Mouse (Mus musculus): ENCODE results near the gene Zfp263. TPM values are rescaled to one million over a fixed set of nuclear protein-coding genes. Genes with fewer than 3 reads are reported as not detected.

The Zfp263 gene
- polyA plus RNA-seq, 1 experiment from 2014 or later = 57.9 TPM

DNA sequence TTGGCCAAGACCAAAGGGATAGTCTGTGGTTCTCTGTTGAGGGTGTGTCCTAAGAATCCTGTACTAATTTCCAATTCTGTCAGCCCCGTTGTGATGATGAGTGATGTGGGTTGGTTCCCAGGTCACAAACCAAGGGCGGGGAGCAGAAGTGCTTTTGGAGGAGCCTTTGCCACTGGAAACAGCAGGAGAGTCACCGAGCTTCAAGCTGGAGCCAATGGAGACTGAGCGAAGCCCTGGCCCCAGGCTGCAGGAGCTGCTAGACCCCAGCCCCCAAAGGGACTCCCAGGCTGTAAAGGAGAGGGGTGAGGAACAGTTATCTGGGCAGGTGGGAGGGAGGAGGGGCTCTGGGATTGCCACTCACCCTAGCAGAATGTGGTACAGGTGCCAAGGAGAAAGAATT is 1.8 kb downstream of the Zfp263 start:
- no peak overlapping the region for H3K9ac ChIP-seq (replicated peaks)
- H3K4me3 ChIP-seq = peak overlapping the region; percentile 80
- WGBS = 93% methylated on average over 4 of the region's 4 CpGs

GRCm38 (mm10) chr16:3748976-3749375 is 5.1 kb downstream of the Zfp263 start:
- H3K4me1 ChIP-seq = peaks cover 20% of the 10 kb centered on the region
- no peak overlapping the region for H3K9ac ChIP-seq (replicated peaks)
- WGBS = 100% methylated on average over 3 of the region's 3 CpGs
- H3K4me3 ChIP-seq = no peak overlapping the region
- ATAC-seq (replicated peaks) = no peak
- H3K9me3 ChIP-seq = peaks cover 24% of the 10 kb centered on the region
- H3K36me3 ChIP-seq = peaks cover 63% of the 10 kb centered on the region
- H3K27me3 ChIP-seq = no peaks in the 10 kb centered on the region
- no peak overlapping the region for H3K27ac ChIP-seq (replicated peaks)
- no peak overlapping the region for H3K4me2 ChIP-seq (replicated peaks)

More for the DNA sequence above, 1.8 kb downstream of the Zfp263 start:
- H3K36me3 ChIP-seq = peaks cover 42% of the 10 kb centered on the region
- no peak for ATAC-seq (replicated peaks)
- H3K27ac ChIP-seq (replicated peaks) = no peak overlapping the region
- H3K4me1 ChIP-seq = peaks cover 24% of the 10 kb centered on the region
- H3K4me2 ChIP-seq (replicated peaks) = peak overlapping the region; percentile 86
- H3K27me3 ChIP-seq = no peaks in the 10 kb centered on the region
- H3K9me3 ChIP-seq = peaks cover 24% of the 10 kb centered on the region

GRCm38 (mm10) chr16:3771603-3772002 is 27.7 kb downstream of the Zfp263 start:
- WGBS = 96% methylated on average over 4 of the region's 4 CpGs
- no peaks in the 10 kb centered on the region for H3K9me3 ChIP-seq
- no peak overlapping the region for H3K4me3 ChIP-seq
- no peaks in the 10 kb centered on the region for H3K36me3 ChIP-seq
- no peaks in the 10 kb centered on the region for H3K27me3 ChIP-seq
- no peaks in the 10 kb centered on the region for H3K4me1 ChIP-seq
- no peak overlapping the region for H3K9ac ChIP-seq (replicated peaks)
- no peak overlapping the region for H3K4me2 ChIP-seq (replicated peaks)
- no peak for ATAC-seq (replicated peaks)
- no peak overlapping the region for H3K27ac ChIP-seq (replicated peaks)

GRCm38 (mm10) chr16:3776365-3776764 is 32.5 kb downstream of the Zfp263 start:
- Histone ChIP-seq H3K4me2 (replicated peaks) (no peak overlapping the region), H3K4me1 (no peaks in the 10 kb centered on the region), H3K27ac (replicated peaks) (no peak overlapping the region), H3K9me3 (no peaks in the 10 kb centered on the region), H3K4me3 (no peak overlapping the region), H3K9ac (replicated peaks) (no peak overlapping the region), H3K36me3 (no peaks in the 10 kb centered on the region), H3K27me3 (no peaks in the 10 kb centered on the region)
- 88% methylated on average over 3 of the region's 3 CpGs for WGBS
- ATAC-seq (replicated peaks) = no peak

DNA sequence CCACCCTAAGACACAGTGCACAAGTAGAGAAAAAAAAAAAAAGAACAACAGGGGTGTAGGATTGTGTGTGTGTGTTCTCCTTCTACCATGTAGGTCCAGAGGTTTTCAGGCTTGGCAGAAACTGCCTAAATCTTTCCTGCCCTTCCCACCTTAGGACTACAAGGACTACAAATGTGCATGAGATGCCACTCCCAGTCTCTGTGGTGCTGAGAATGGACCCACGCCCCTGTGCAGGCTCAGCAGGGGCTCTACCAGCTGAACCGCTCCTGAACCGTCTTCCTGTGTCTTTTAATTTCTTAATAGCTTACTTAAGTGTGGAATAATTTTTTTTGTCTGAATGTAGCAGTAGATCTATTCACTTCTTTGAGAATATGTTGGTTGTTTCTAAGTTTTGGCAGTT is 34.1 kb downstream of the Zfp263 start:
- no peak overlapping the region for H3K4me2 ChIP-seq (replicated peaks)
- 73% methylated on average over 3 of the region's 3 CpGs for WGBS
- no peak for ATAC-seq (replicated peaks)
- H3K9ac ChIP-seq (replicated peaks) = no peak overlapping the region
- H3K36me3 ChIP-seq = no peaks in the 10 kb centered on the region
- H3K4me3 ChIP-seq = no peak overlapping the region
- H3K9me3 ChIP-seq = no peaks in the 10 kb centered on the region
- H3K4me1 ChIP-seq = no peaks in the 10 kb centered on the region
- peaks cover 2% of the 10 kb centered on the region; the same call in 1 of the 2 replicates for H3K27me3 ChIP-seq
- no peak overlapping the region for H3K27ac ChIP-seq (replicated peaks)

- peaks cover 2% of the 10 kb centered on the region; the same call in 1 of the 2 replicates for H3K27me3 ChIP-seq
- H3K4me3 ChIP-seq = no peak overlapping the region
- no peak overlapping the region for H3K27ac ChIP-seq (replicated peaks)
- no peaks in the 10 kb centered on the region for H3K36me3 ChIP-seq
- no peaks in the 10 kb centered on the region for H3K9me3 ChIP-seq
- no peak for ATAC-seq (replicated peaks)
- H3K4me2 ChIP-seq (replicated peaks) = no peak overlapping the region
- H3K4me1 ChIP-seq = no peaks in the 10 kb centered on the region
- no peak overlapping the region for H3K9ac ChIP-seq (replicated peaks)
Measured at GRCm38 (mm10) chr16:3781237-3781636, 37.3 kb downstream of the Zfp263 start.

DNA sequence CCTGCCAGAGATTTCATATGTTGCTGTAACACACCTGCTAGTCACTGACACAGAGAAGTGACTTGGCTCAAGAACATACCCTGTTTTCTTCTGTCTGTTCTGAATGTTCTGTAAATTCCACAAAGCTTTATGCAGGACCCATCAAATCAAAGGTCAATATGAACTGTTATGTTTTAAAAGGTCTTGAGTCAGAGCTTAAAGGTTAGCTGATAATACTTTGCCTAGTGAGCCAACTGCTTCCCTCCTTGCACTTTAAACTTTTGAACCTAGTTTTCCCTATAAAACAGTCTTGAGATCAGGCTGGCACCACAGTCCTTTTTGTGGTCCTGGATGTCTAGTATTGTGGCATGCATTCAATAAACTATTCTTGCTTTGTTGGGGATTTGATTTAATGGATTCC is 44.5 kb downstream of the Zfp263 start:
- H3K9ac ChIP-seq (replicated peaks) = no peak overlapping the region
- H3K9me3 ChIP-seq = no peaks in the 10 kb centered on the region
- no peaks in the 10 kb centered on the region for H3K27me3 ChIP-seq
- no peak overlapping the region for H3K4me3 ChIP-seq
- no peak for ATAC-seq (replicated peaks)
- H3K4me1 ChIP-seq = no peaks in the 10 kb centered on the region
- no peak overlapping the region for H3K27ac ChIP-seq (replicated peaks)
- no peak overlapping the region for H3K4me2 ChIP-seq (replicated peaks)
- H3K36me3 ChIP-seq = no peaks in the 10 kb centered on the region

Other genes with a start within 250 kb of the Zfp263 start
- not detected in 2 replicates for gene Olfr161, start 153.1 kb upstream of the Zfp263 start, polyA plus RNA-seq (2015; fragmentation: Nextera tagmentation; extraction: Ambion mirVana)
- not detected in 2 replicates for gene Mefv, start 26.0 kb upstream of the Zfp263 start, polyA plus RNA-seq (2015; fragmentation: Nextera tagmentation; extraction: Ambion mirVana)
- gene Olfr15, start 86.8 kb downstream of the Zfp263 start, polyA plus RNA-seq (2015; fragmentation: Nextera tagmentation; extraction: Ambion mirVana) = not detected in 2 replicates
- 2.6 TPM in 2 replicates for gene Zfp174, start 103.2 kb downstream of the Zfp263 start, polyA plus RNA-seq (2015; fragmentation: Nextera tagmentation; extraction: Ambion mirVana)
- 81.2 and 82.1 TPM in 2 replicates for gene Naa60, start 128.3 kb downstream of the Zfp263 start, polyA plus RNA-seq (2015; fragmentation: Nextera tagmentation; extraction: Ambion mirVana)
- 11.7 and 12.8 TPM in 2 replicates for gene Zfp597, start 140.5 kb downstream of the Zfp263 start, polyA plus RNA-seq (2015; fragmentation: Nextera tagmentation; extraction: Ambion mirVana)
- gene Gm20695, start 140.6 kb downstream of the Zfp263 start, polyA plus RNA-seq (2015; fragmentation: Nextera tagmentation; extraction: Ambion mirVana) = 1.6 and 4.7 TPM in 2 replicates
- 12.9 and 14.9 TPM in 2 replicates for gene 1700037C18Rik, start 164.6 kb downstream of the Zfp263 start, polyA plus RNA-seq (2015; fragmentation: Nextera tagmentation; extraction: Ambion mirVana)
- gene Cluap1, start 164.7 kb downstream of the Zfp263 start, polyA plus RNA-seq (2015; fragmentation: Nextera tagmentation; extraction: Ambion mirVana) = 40.1 and 42.1 TPM in 2 replicates
- 0.84 and 1.1 TPM in 2 replicates for gene Nlrc3, start 232.5 kb downstream of the Zfp263 start, polyA plus RNA-seq (2015; fragmentation: Nextera tagmentation; extraction: Ambion mirVana)

All from forebrain, embryonic 15.5 days (tissue).